Mouse (Mus musculus) neural tube, embryonic 14.5 days (tissue): ENCODE measurements around the gene Catsperz. TPM values are rescaled to one million over a fixed set of nuclear protein-coding genes. Genes with fewer than 3 reads are reported as not detected.
A peak's percentile ranks its signal among the peaks of the same experiment; 100 is the strongest.

Source experiments
- ATAC-seq: fragments of 200-750 bp; cut with Nextera tagmentation; 2 replicates; pipeline ENCODE4 v1.8.0; 2017; ENCODE audit warnings: low read depth, mild to moderate bottlenecking, moderate TSS enrichment, moderate library complexity
- H3K27ac ChIP-seq: fragments of 300-500 bp; sonication (generic); 2 replicates; pipeline ENCODE4 v1.5.1; 2014; ENCODE audit warnings: low read depth, mild to moderate bottlenecking, control low read depth, low read length, moderate library complexity, mixed read lengths
- H3K27me3 ChIP-seq: fragments of 300-500 bp; sonication (generic); 2 replicates; pipeline ENCODE4 v1.6.1; 2014; ENCODE audit warnings: low read length; ENCODE audit not compliant: control insufficient read depth, insufficient read depth
- H3K36me3 ChIP-seq: fragments of 300-500 bp; sonication (generic); 2 replicates; pipeline ENCODE4 v1.6.1; 2014; ENCODE audit warnings: low read length, mixed read lengths; ENCODE audit not compliant: control insufficient read depth, insufficient read depth
- H3K4me1 ChIP-seq: fragments of 300-500 bp; sonication (generic); 2 replicates; pipeline ENCODE4 v1.6.1; 2014; ENCODE audit warnings: low read length; ENCODE audit not compliant: control insufficient read depth, insufficient read depth
- H3K4me2 ChIP-seq: fragments of 300-500 bp; sonication (generic); 2 replicates; pipeline ENCODE4 v1.6.1; 2014; ENCODE audit warnings: mild to moderate bottlenecking, low read depth, low read length, control low read depth
- H3K4me3 ChIP-seq: fragments of 300-500 bp; sonication (generic); 2 replicates; pipeline ENCODE4 v1.5.1; 2014; ENCODE audit warnings: low read depth, low read length, control low read depth, mixed read lengths
- H3K9ac ChIP-seq: fragments of 300-500 bp; sonication (generic); replicated peaks from 2 replicates; pipeline ENCODE4 v1.6.1; 2014; ENCODE audit warnings: low read depth, mild to moderate bottlenecking, control low read depth, low read length, mixed read lengths
- H3K9me3 ChIP-seq: fragments of 300-500 bp; sonication (generic); 2 replicates; pipeline ENCODE4 v1.6.1; 2016; ENCODE audit warnings: low read length; ENCODE audit not compliant: control insufficient read depth
- WGBS: fragments of 180-500 bp; shearing (Covaris S2); extraction: QIAGEN DNeasy Blood & Tissue Kit; methylation state at CpG from one replicate; pipeline ENCODE4 v1.1.7; 2014; 5-methylcytosine and 5-hydroxymethylcytosine counted together
- polyA plus RNA-seq: library from polyadenylated mRNA; unstranded; fragments of >200 nt; fragmentation: Nextera tagmentation; extraction: Ambion mirVana; gene quantifications from 2 replicates; pipeline ENCODE4 v1.2.1, GENCODE M21; 2014

Catsperz gene
- polyA plus RNA-seq, 1 experiment from 2014 or later: 0.94 TPM

DNA sequence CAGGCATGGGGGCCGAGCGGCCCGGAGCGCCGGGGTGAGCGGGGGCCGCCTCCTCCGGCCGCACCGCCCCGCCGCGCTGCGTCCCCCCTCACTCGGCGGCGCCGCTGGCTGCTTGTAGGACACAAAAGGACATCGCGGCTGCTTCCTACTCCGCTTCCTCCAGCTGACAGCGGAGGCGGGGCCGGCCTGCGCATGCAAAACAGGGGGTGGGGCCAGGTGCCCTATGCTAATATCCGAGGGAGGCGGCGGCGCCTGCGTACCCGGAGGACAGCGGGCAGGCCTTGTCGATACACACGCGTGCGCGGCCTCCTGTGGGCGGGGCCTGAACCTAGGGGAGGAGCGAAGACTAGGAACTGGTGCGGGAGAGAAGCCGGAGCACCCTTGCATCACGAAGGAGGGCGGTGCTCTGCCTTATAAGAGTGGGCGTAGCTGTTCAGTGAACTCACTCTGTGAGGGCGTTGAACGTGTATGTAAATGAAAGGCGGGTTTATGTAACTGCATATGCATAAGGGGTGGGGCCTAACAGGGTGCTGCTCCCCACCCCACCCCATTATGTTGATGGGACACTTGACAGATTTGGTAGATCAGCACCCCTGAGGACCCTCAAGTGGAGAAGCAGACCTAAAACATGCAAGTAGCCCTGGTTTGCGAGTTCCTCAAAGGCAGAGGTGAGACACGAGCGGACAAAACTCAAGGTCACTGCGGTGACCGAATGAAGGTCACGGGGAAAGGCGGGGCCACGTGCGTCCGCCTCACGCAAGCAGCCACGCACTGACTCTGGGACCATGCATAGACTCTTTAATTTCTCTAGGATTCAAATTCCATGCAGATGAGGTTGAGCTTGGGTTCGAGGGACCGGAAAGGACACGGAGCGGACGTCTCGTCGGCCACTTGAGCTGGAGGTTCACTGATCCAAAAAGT lies 3.3 kb downstream of the Catsperz start, which contains the start of gene Esrra:
Gene Esrra, minus strand, starts transcription at position 167 of the 921 bp plus-strand sequence.
- peak within 1 kb of the TSS; percentile 91 for H3K27ac ChIP-seq
- no peaks in the 10 kb centered on the region for H3K9me3 ChIP-seq
- H3K27me3 ChIP-seq: peaks cover 42% of the 10 kb centered on the region
- ATAC-seq: peak; percentile 93
- WGBS: under 1% methylated on average over 50 of the region's 66 CpGs
- H3K9ac ChIP-seq: peak within 1 kb of the TSS; percentile 90
- H3K4me2 ChIP-seq: peak within 1 kb of the TSS; percentile 96
- peak within 1 kb of the TSS; percentile 73 for H3K4me3 ChIP-seq
- peaks cover 14% of the 10 kb centered on the region for H3K4me1 ChIP-seq
- no peaks in the 10 kb centered on the region for H3K36me3 ChIP-seq

DNA sequence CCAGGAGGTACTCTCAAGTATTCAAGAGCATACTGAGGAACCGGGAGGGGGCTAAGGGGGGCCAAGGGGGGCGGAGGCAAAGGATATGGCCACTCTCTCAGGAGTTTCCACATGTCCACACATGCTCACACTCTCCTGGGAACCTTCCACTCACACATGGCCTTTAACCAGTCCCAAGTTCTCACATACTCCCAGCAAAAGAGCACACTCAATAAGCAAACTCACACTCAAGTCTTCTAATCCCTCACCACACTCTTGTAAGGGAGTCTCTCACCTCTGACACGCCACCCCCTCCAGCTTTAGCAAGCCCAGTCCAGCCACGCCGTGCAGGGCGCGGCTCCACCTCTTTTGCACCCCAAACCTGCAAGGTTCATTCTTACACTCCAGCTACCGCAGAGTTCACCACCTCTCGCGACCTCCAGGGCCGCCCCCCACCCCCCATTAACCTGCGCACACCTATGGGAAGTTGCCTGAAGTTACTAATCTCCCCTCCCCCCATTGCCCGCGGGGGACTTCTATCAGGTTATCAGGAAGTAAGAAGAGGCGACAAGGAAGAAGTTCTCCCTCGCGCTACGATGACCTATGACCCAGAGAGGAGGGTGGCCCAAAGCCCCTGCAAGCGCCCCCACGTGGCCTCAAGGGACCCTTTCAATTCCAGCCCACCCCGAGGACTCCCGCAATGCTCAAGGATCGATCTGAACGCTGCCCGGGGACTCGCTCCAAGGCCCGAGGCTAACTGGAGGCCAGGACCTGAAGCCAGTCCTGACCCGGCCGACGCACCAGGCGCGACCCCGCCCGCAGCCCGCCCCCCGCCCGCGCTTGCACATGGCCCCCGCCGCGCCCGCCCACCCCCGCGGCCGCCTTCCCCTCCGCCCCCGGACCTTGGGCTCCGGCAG lies 4.2 kb downstream of the Catsperz start:
- Histone ChIP-seq H3K9ac (peak overlapping the region; percentile 90), H3K4me3 (peak overlapping the region; percentile 73), H3K9me3 (no peaks in the 10 kb centered on the region), H3K27ac (peak overlapping the region; percentile 91), H3K27me3 (peaks cover 32% of the 10 kb centered on the region), H3K4me1 (peaks cover 14% of the 10 kb centered on the region), H3K4me2 (peak overlapping the region; percentile 96), H3K36me3 (no peaks in the 10 kb centered on the region)
- peak; percentile 8 for ATAC-seq
- 4% methylated on average over 36 of the region's 48 CpGs for WGBS

DNA sequence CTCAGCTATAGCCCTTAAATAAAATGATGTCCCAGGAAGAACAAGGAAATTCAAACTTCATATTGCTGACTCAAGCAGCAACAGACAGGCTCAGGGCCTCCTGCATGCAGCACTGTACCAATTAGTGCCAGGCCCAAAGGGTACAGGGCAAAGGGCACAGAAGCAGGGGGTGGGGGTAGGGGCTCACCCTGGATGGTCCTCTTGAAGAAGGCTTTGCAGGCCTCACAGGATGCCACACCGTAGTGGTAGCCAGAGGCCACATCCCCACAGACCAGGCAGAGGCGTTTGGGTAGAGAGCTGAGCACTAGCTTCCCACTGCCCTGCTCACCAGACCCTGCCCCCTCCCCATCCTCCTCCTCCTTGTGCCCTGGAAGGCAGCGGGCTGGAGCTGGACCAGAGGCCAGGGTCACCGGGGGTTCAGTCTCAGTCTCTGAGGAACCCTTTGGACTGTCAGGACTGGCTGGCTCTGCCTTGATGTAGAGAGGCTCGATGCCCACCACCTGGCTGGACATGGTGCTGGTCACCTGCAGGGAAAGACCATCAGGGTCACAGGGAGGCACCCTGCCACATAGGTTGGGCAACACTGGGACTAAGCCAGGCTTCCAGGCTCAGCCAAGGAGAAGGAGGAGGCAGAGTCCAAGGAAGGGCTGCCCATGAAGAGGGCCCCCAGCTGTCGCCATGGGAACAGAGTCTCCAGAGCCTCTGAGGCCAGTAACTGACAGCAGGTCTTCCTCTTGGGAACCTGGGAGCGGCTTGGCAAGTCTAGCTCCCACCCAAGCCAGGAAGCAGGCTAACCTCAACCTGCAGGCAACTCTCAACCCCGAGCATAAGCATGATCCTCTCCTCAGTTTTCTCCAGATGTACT lies 5.1 kb downstream of the Catsperz start:
- WGBS: 40% methylated on average over 8 of the region's 8 CpGs
- Histone ChIP-seq H3K27me3 (peaks cover 24% of the 10 kb centered on the region), H3K9me3 (no peaks in the 10 kb centered on the region), H3K9ac (peak overlapping the region; percentile 90), H3K27ac (no peak overlapping the region), H3K4me1 (peaks cover 14% of the 10 kb centered on the region), H3K4me3 (peak overlapping the region; percentile 73), H3K36me3 (no peaks in the 10 kb centered on the region), H3K4me2 (peak overlapping the region; percentile 96)
- ATAC-seq: no peak

DNA sequence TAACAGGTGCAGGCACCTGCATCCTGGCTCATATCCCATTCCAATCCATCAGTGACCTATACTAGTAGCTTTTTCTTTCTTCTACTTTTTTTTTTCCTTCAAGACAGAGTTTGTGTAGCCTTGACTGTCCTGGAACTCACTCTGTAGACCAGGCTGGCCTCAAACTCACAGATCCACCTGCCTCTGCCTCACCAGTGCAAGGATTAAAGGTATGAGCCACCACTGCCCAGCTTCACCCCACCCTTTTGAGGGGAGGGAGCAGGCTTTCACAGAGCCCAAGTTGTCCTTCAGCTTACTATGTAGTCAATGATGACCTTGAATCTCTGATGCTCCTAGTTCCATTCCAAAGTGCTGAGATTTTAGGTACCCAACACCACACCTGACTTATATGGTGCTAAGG lies 5.7 kb downstream of the Catsperz start:
- Histone ChIP-seq H3K9ac (no peak overlapping the region), H3K4me2 (no peak overlapping the region), H3K27me3 (peaks cover 17% of the 10 kb centered on the region), H3K27ac (no peak overlapping the region), H3K9me3 (no peaks in the 10 kb centered on the region), H3K36me3 (no peaks in the 10 kb centered on the region), H3K4me3 (no peak overlapping the region), H3K4me1 (peaks cover 14% of the 10 kb centered on the region)
- no peak for ATAC-seq

DNA sequence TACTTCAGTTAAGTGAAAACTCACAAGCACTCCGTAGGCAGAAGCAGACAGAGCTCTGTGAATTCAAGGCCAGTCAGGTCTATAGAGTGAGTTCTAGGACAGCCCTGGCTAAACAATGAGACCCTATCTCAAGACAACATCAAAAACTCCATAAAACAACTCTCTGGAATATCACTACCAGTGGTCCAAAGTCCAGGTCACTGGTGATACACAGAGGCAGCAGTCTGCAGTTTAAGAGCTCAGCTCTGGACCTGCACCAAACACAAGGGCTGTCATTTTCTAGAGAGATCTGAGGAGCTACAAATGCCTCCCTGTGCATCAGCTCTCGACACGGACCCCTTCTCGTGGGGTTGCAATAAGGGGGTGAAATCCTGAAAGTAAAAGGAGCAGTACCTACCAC lies 6.9 kb downstream of the Catsperz start:
- no peaks in the 10 kb centered on the region for H3K36me3 ChIP-seq
- ATAC-seq: no peak
- peaks cover 14% of the 10 kb centered on the region for H3K4me1 ChIP-seq

DNA sequence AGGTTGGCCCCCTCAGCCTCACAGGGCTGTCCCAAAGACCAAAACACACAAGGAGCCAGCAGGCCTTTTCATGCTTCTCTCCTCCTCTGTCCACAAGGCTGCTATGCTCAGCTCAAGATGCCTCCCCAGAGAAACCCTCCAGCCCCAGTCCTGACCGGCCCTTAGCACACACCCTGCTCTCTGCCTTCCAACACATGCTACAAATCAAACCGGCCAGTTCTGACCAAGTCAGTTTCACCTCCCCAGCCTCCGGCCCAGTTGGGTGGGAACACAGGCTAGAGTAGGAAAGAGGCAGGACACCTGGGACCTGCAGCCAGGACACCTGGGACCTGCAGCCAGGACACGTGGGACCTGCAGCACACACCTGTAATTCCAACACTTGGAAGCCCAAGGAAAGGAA lies 8.7 kb downstream of the Catsperz start:
- Histone ChIP-seq H3K36me3 (peaks cover 16% of the 10 kb centered on the region), H3K27me3 (no peaks in the 10 kb centered on the region), H3K4me2 (no peak overlapping the region), H3K27ac (no peak overlapping the region), H3K4me3 (no peak overlapping the region), H3K9me3 (no peaks in the 10 kb centered on the region), H3K4me1 (peaks cover 15% of the 10 kb centered on the region), H3K9ac (no peak overlapping the region)
- 87% methylated on average over 4 of the region's 4 CpGs for WGBS
- ATAC-seq: no peak

More for the DNA sequence above, 6.9 kb downstream of the Catsperz start:
- Histone ChIP-seq H3K27ac (no peak overlapping the region), H3K4me2 (no peak overlapping the region), H3K4me3 (no peak overlapping the region), H3K27me3 (peaks cover 6% of the 10 kb centered on the region; the same call in 1 of the 2 replicates), H3K9ac (no peak overlapping the region), H3K9me3 (no peaks in the 10 kb centered on the region)
- WGBS: 97% methylated on average over 4 of the region's 4 CpGs

DNA sequence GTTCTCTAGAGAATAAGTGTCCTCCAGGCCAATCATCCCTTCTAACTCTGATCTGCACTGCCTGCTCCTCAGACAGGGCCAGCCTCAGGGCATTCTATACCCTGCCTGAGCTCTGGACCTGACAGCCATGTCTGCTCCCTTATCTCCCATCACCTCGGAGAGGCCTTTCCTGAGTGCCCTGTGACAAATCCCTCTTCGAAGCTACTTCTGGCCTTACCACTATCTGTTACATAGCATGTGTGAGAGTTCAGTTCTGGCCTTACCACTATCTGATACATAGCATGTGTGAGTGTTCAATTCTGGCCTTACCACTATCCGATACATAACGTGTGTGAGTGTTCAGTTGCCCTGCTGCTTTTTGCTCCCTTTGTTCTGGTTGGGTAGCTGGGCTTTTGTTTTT lies 9.9 kb downstream of the Catsperz start:
- Histone ChIP-seq H3K27me3 (no peaks in the 10 kb centered on the region), H3K9me3 (no peaks in the 10 kb centered on the region), H3K4me2 (no peak overlapping the region), H3K4me1 (peaks cover 14% of the 10 kb centered on the region), H3K9ac (no peak overlapping the region), H3K4me3 (no peak overlapping the region), H3K36me3 (peaks cover 16% of the 10 kb centered on the region), H3K27ac (no peak overlapping the region)
- ATAC-seq: no peak
- WGBS: 91% methylated on average over 4 of the region's 4 CpGs

DNA sequence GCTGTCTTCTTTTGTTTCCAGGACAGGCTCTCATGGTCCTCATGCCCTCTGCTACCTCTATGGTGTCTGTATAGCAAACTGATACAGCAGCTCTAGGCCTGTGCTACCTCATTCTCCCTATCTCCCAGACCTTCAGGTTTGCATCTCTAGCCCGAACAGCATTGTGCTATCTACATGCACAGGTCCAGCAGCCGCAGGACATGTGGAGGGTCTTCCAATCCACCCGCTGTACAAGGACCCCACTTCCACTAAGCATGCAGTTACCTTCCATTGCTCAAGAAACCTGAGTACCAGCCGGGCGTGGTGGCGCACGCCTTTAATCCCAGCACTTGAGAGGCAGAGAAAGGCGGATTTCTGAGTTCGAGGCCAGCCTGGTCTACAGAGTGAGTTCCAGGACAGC lies 10.6 kb downstream of the Catsperz start:
- Histone ChIP-seq H3K4me1 (peaks cover 7% of the 10 kb centered on the region; the same call in 1 of the 2 replicates), H3K4me3 (no peak overlapping the region), H3K27ac (no peak overlapping the region), H3K27me3 (no peaks in the 10 kb centered on the region), H3K9ac (no peak overlapping the region), H3K36me3 (peaks cover 16% of the 10 kb centered on the region), H3K4me2 (no peak overlapping the region), H3K9me3 (no peaks in the 10 kb centered on the region)
- ATAC-seq: no peak
- WGBS: 94% methylated on average over 9 of the region's 9 CpGs
